Mouse (Mus musculus): ENCODE results near the gene Tph1.
"Not testable (repeated sequence)": the region's sequence is repeated elsewhere in the genome, so short reads cannot be mapped to it uniquely, and the experiment has no call there.

The Tph1 gene

GRCm38 (mm10) chr7:46672160-46672672, at the start of gene Tph1:
Tph1 (minus strand) TSS chr7:46672537.
- DNase-seq (ENCODE audit: low read depth, low spot score), result no peak

- DNase-seq (ENCODE audit: low read depth, low spot score), result no peak
These were observed 48.1 kb upstream of the Tph1 start for GRCm38 (mm10) chr7:46720460-46720859.

- DNase-seq (ENCODE audit: low read depth, low spot score), result no peak
These were observed 47.2 kb upstream of the Tph1 start for GRCm38 (mm10) chr7:46719526-46719925.

- DNase-seq (ENCODE audit: low read depth, low spot score), result no peak
These were observed 46.4 kb upstream of the Tph1 start for GRCm38 (mm10) chr7:46718591-46719270.

- no peak for DNase-seq (ENCODE audit: low read depth, low spot score)
These were observed 44.6 kb upstream of the Tph1 start for GRCm38 (mm10) chr7:46716897-46717296.

- no peak for DNase-seq (ENCODE audit: low read depth, low spot score)
These were observed 43.3 kb upstream of the Tph1 start, which contains the start of gene Saa3 for GRCm38 (mm10) chr7:46715600-46715999. Saa3 (minus strand) TSS chr7:46715700.

- peak; percentile 58 for DNase-seq (ENCODE audit: low read depth, low spot score)
These were observed 42.2 kb upstream of the Tph1 start for GRCm38 (mm10) chr7:46714518-46714917.

- no peak for DNase-seq (ENCODE audit: low read depth, low spot score)
These were observed 39.9 kb upstream of the Tph1 start for GRCm38 (mm10) chr7:46712250-46712649.

GRCm38 (mm10) chr7:46710390-46710844, 38.1 kb upstream of the Tph1 start, which contains the start of gene Saal1:
Saal1 (minus strand) TSS chr7:46710680.
- DNase-seq (ENCODE audit: low read depth, low spot score), result peak; percentile 78

- DNase-seq (ENCODE audit: low read depth, low spot score), result no peak
These were observed 28.2 kb upstream of the Tph1 start for GRCm38 (mm10) chr7:46700521-46701025.

- no peak for DNase-seq (ENCODE audit: low read depth, low spot score)
These were observed 24.4 kb upstream of the Tph1 start for GRCm38 (mm10) chr7:46696754-46697153.

GRCm38 (mm10) chr7:46686827-46687226, 14.5 kb upstream of the Tph1 start:
- no peak for DNase-seq (ENCODE audit: low read depth, low spot score)

GRCm38 (mm10) chr7:46680732-46681131, 8.4 kb upstream of the Tph1 start:
- DNase-seq (ENCODE audit: low read depth, low spot score), result no peak

GRCm38 (mm10) chr7:46679044-46679443, 6.7 kb upstream of the Tph1 start:
- DNase-seq (ENCODE audit: low read depth, low spot score), result not testable (repeated sequence)

GRCm38 (mm10) chr7:46678417-46678816, 6.1 kb upstream of the Tph1 start:
- no peak for DNase-seq (ENCODE audit: low read depth, low spot score)

GRCm38 (mm10) chr7:46676808-46677360, 4.5 kb upstream of the Tph1 start:
- no peak for DNase-seq (ENCODE audit: low read depth, low spot score)

- no peak for DNase-seq (ENCODE audit: low read depth, low spot score)
These were observed 3.5 kb upstream of the Tph1 start for GRCm38 (mm10) chr7:46675886-46676285.

- no peak for DNase-seq (ENCODE audit: low read depth, low spot score)
These were observed 2.7 kb upstream of the Tph1 start for GRCm38 (mm10) chr7:46675061-46675460.

GRCm38 (mm10) chr7:46667256-46667655, 5.1 kb downstream of the Tph1 start:
- DNase-seq (ENCODE audit: low read depth, low spot score), result no peak

- no peak for DNase-seq (ENCODE audit: low read depth, low spot score)
These were observed 7.1 kb downstream of the Tph1 start for GRCm38 (mm10) chr7:46665236-46665635.

GRCm38 (mm10) chr7:46661591-46662090, 10.7 kb downstream of the Tph1 start:
- no peak for DNase-seq (ENCODE audit: low read depth, low spot score)

- DNase-seq (ENCODE audit: low read depth, low spot score), result no peak
These were observed 20.1 kb downstream of the Tph1 start for GRCm38 (mm10) chr7:46652279-46652678.

- not testable (repeated sequence) for DNase-seq (ENCODE audit: low read depth, low spot score)
These were observed 22.1 kb downstream of the Tph1 start for GRCm38 (mm10) chr7:46650231-46650630.
